Mouse (Mus musculus) lung, adult 2 months (tissue): Measurements from ENCODE around the gene Tmem45a. TPM values are rescaled to one million over a fixed set of nuclear protein-coding genes. Genes with fewer than 3 reads are reported as not detected.
"Not testable (repeated sequence)": the region's sequence is repeated elsewhere in the genome, so short reads cannot be mapped to it uniquely, and the experiment has no call there.

ENCODE experiments used
- DNase-seq: peaks from one replicate; pipeline ENCODE4 v3.0.0; 2022
- H3K4me1 ChIP-seq: fragments of 200-500 bp; 2 replicates; pipeline ENCODE4 v1.6.1; 2011; ENCODE audit warnings: low read length; ENCODE audit not compliant: control insufficient read depth, insufficient read depth
- H3K4me3 ChIP-seq: fragments of 200-500 bp; replicated peaks from 2 replicates; pipeline ENCODE3; 2011; ENCODE audit warnings: low read depth, mild to moderate bottlenecking, control low read depth, low read length; ENCODE audit errors: extremely low read depth
- CTCF ChIP-seq: fragments of 200-500 bp; IDR thresholded peaks from 2 replicates; pipeline ENCODE4 v1.5.1; 2011; ENCODE audit warnings: mild to moderate bottlenecking, low read length, control low read depth; ENCODE audit not compliant: insufficient read depth
- POLR2A ChIP-seq: fragments of 200-500 bp; IDR thresholded peaks from 2 replicates; pipeline ENCODE4 v1.6.1; 2011; ENCODE audit warnings: low read depth, mild to moderate bottlenecking, control low read depth, low read length, borderline replicate concordance; ENCODE audit errors: extremely low read depth
- WGBS: fragments of 180-500 bp; shearing (Covaris S2); methylation state at CpG from one replicate; pipeline ENCODE4 v1.1.7; 2018; 5-methylcytosine and 5-hydroxymethylcytosine counted together
- polyA plus RNA-seq: library from polyadenylated mRNA; depleted of rRNA; stranded (reverse); fragments of >200 nt; gene quantifications from 2 replicates; pipeline ENCODE4 v1.2.3, GENCODE M21; 2012; rRNA removed

Gene Tmem45a
- polyA plus RNA-seq = 2.2 and 5.1 TPM in 2 replicates

DNA sequence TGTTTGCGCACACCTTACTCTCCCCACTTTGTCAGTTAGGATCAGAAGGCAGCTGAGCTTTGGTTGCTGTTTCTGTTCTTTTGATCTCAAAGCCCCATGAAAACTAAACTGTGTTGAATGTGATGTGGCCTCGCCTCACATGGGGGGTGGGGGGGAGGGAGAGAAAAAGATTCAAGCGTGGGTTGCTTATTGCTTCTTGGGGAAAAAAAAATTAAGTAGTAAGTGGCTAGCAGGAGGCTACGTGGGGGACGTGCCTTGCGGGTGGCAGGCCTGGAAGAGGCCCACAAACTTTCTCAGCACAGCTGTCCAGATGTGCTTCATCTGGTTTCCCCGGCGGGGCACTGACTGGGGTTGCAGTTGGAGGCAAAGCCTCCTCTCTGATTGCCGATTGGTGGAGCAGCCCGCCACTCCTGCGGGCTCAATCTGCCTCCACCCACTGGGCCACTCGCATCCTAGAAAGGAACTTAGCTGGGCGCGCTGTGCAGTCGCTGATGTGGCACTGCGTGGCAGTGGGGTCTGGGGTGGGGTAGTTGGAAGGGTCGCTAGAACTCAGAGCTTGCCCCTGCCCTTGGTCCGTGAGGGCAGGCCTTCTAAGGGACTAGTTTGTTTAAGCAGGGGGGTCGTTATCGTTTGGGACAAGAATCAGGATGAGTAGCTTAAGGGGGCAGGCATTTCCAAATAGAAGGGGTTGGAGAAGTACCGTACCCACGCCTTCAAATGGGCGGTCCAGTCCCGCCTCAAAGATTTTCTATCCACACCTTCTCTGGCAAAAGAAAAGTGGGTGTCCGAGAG, at the start of gene Tmem45a:
Gene Tmem45a, minus strand, starts transcription at position 343 of the 792 bp plus-strand sequence.
- TF ChIP-seq POLR2A (peak; percentile 60; the same call in 1 of the 2 replicates), CTCF (no peak)
- peak; percentile 53 for DNase-seq
- 5% methylated on average over 25 of the region's 25 CpGs for WGBS
- Histone ChIP-seq H3K4me1 (no peaks in the 10 kb centered on the region), H3K4me3 (peak within 1 kb of the TSS; percentile 76)

DNA sequence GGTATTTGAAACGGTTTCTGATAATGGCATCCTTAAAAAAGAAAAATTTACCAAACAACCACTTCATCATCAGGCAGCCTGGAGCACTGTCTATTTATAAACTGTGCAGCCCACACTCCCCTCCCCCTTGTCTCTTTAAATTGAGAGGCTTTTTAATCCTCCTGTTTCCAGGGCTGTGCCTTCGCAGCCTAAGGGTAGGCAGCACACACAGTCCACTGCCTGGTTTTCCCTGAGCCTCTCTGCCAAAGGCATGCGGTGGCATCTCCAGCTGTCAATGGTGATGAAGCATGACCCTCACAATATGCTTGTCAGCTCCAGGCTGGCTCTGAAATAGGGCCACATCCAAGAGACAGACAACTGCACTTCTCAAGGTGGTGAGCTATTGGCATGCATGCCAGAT, 42.1 kb upstream of the Tmem45a start, which contains the start of gene Lnp1:
Gene Lnp1, minus strand, starts transcription at position 39 of the 400 bp plus-strand sequence.
- no peak within 1 kb of the TSS for H3K4me3 ChIP-seq
- no peak for DNase-seq
- H3K4me1 ChIP-seq = no peaks in the 10 kb centered on the region
- TF ChIP-seq CTCF (no peak), POLR2A (no peak)
- WGBS = 57% methylated on average over 3 of the region's 3 CpGs

DNA sequence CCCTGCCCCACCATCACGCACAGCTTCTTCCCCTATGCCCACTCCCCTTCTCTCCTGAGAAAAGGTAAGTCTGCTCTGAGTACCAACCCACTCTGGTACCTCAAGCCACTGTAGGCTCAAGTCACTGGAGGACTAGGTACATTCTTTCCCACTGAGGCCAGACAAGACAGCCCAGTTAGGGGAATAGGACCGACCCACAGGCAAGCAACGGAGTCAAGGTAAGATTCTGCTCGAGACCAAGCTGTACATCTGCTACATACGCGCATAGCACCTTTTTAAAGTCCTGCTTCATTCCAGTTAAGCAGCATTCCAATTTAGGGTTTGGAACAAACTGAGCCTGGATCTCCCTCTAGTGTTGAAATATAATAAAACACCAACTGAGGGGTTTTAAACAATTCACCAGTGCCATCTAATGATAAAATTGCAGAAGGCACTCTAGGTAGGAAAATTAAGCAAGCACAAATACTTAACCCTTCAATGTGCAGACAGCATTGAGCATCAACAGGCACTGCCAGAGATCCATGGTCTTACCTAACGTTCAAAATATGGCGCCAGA, 34.2 kb upstream of the Tmem45a start:
- H3K4me3 ChIP-seq = no peak overlapping the region
- TF ChIP-seq CTCF (no peak), POLR2A (no peak)
- WGBS = 17% methylated on average over 8 of the region's 8 CpGs
- no peak for DNase-seq
- H3K4me1 ChIP-seq = no peaks in the 10 kb centered on the region

DNA sequence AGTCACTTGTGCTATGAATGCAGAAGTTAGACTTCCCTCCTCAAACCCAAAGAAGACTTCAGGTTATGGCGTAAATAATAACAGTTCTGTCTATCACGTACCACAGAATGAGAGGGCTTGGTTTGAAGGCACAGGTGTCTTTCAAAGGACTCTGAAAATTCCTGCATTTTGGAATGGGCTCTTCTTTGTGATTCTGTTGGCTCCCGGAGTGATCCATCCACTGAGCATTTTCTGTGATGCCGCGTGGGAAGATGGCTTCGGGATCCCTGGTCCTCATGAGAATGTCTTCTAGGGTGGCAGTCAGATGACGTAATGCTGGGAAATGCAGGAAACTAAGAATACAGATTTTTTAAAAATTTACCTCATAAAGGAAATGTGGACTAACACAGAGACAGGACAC, 31.3 kb upstream of the Tmem45a start:
- DNase-seq = no peak
- Histone ChIP-seq H3K4me1 (no peaks in the 10 kb centered on the region), H3K4me3 (no peak overlapping the region)
- 85% methylated on average over 7 of the region's 7 CpGs for WGBS
- TF ChIP-seq CTCF = no peak
- no peak for TF ChIP-seq POLR2A

DNA sequence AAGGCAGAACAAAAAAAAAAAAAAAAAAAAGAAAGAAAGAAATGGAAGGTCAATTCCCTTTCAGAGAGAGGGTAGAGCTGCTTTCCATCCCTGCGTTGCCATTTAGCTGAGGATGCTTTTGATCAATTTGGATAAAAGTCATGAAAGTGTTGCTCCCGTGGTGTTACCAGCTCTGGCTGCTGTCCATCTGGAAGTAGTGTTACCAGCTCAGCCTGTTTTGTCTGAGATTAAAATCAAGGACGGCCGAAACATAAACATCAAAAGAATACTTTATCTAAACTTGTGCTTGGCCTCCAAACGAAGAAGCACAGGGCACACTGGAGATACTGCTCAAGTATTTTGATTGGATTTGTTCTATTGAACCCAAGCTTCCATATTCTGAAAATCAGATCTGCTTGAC, 23.0 kb upstream of the Tmem45a start:
- TF ChIP-seq CTCF = no peak
- no peak for TF ChIP-seq POLR2A
- Histone ChIP-seq H3K4me3 (no peak overlapping the region), H3K4me1 (no peaks in the 10 kb centered on the region; the same call in 1 of the 2 replicates)
- DNase-seq = no peak
- 35% methylated on average over 5 of the region's 5 CpGs for WGBS

DNA sequence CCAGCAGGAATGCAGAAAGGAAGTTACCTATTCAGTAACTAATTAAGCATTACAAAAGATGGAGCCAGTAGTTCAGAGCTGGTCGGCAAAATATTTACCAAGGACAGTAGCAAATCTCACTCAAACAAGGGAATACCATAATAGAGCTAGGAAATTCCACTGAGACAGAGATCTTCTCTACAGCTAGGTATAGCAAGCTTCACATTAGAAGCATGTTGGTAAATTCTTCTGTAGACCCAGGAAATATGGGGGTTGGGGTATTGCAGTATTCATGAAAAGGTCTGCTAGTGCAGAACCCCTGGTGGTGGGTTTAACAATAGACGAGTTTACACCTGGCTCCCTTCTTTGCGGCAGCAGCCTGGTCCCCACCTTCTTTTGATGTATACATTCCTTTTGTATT, 16.2 kb upstream of the Tmem45a start:
- not testable (repeated sequence) for DNase-seq, H3K4me1 ChIP-seq, H3K4me3 ChIP-seq
- WGBS = 63% methylated on average over 3 of the region's 3 CpGs

DNA sequence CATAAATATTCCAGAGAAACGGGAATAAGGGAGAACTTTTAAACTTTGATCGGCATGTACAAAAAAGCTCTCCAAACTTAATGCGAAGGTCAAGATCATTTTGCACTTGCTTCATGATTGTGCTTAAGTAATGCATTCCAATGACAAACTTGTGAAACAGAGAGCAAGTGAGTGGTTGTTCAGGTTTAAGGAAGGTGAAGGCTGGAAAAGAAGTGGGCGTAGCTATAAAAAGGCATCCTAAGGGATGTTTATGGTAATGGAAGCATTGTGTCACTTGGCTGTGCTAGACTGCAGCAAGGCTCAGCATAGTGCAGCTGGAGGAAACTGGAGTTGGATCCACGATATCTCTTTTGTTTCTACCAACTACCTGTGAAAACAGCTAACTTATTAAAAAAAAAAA, 5.6 kb upstream of the Tmem45a start:
- Histone ChIP-seq H3K4me1 (no peaks in the 10 kb centered on the region), H3K4me3 (no peak overlapping the region)
- 76% methylated on average over 5 of the region's 5 CpGs for WGBS
- TF ChIP-seq CTCF (no peak), POLR2A (no peak)
- no peak for DNase-seq

DNA sequence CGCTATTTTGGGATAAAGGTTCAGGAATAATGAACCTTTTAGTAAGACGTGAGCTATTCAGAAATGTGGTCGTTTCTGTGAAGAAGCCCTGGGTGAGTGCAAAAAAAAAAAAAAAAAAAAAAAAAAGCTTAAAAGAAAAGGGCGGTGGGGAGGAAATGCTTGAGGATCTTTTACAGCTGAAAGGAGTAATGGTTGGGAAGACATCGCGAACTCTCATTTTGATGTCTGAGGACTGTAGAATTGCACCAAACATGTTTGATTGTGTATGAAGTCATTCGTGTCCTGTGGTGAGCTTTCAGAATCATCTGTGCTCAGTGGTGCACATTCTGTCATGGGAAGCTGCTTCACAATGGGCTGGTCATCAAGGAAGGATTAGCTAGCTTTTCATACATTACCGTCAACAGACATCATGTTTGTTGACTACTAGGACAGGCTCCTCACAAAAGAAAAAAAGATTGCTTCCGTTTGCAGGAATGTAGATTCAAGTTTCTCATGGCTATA, 700 bp upstream of the Tmem45a start:
- DNase-seq = no peak
- no peak overlapping the region for H3K4me3 ChIP-seq
- 24% methylated on average over 9 of the region's 9 CpGs for WGBS
- TF ChIP-seq POLR2A (no peak), CTCF (no peak)
- H3K4me1 ChIP-seq = no peaks in the 10 kb centered on the region

DNA sequence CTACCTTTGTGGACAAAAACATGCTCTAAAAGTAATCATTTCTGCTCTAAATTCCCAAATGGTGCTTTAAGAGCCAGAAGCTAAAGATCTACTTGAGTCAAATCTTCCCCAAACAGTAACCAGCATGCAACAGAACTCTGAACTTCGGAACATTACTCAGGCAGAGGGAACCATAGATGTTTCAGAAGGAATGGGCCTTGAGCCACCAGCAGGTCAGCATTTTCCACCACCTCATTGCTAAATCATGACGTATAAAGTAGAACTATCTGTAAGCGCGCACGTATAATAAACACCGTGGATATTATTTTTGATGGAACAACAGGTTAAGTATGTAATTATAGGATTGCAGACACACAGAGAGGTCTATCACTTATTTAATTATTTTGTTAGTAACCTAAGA, 1.2 kb downstream of the Tmem45a start:
- no peak overlapping the region for H3K4me3 ChIP-seq
- WGBS = 81% methylated on average over 6 of the region's 6 CpGs
- TF ChIP-seq CTCF (no peak), POLR2A (no peak)
- no peak for DNase-seq
- H3K4me1 ChIP-seq = no peaks in the 10 kb centered on the region

DNA sequence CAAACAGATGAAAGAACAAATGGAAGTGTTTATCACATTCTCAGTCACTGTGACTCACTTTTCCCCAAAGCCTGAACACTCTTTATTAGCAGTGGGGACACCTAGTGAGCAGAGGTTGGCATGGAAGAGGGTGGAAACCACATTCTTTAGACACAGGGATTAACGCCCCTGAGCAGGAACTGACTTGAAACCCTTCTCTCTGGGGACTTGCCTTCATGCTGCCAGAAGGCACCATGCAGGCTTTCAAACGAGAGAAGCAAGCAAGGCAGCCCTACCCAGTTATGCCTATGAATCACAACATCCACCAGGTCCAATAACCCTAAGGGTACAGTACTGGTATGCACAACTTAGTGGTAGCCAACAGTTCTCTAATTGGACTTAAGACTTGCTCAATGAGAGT, 12.6 kb downstream of the Tmem45a start:
- Histone ChIP-seq H3K4me3 (no peak overlapping the region), H3K4me1 (no peaks in the 10 kb centered on the region; the same call in 1 of the 2 replicates)
- TF ChIP-seq CTCF (no peak), POLR2A (no peak)
- WGBS = 38% methylated on average over 2 of the region's 2 CpGs
- no peak for DNase-seq
